In the genomic region with DNA sequence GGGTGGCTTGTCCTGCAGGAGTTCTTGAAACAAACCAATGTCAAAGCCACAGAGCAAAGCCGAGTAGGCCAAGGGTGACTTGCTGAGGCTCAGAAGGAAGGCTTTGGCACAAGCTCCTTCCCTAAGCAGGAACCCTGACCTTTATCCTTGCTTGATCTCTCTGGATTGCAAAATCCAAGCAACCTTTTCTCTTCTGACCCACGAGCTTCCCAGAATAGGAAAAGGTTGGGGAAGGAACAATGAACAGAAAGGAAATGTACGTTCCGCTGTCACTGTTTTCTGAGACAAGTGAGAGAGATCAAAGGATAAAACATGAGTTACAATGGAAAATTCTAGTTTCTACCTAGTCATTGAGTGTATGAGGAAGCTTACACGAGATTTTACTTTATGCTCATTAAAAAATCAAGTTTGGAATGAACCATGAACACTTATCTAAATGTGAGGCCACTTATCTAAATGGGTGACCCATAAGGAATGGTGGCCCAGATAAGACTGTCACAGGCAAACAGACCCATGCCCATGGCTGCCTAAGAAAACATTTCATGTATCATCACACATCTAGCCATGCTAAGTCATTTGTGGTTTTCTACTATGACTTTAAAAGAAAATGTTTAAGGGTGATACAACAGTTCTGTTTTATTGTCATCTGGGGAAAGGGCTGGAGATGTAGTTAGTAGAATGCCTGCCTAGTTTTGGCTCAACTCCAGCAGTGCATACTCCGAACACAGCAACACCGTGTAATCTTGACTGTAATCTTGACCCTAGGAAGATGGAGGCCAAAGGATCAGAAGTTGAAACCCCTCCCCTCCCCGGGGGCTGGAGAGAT, we compare ENCODE assay signal across 11 mouse cellular contexts.
DNase-seq lines count a peak whose midpoint lies in the region.
"Had no signal": no experiment of that assay in that cellular context is flagged by ENCODE, and none has a peak within 500 bp of the region (broad histone marks: within the 10 kb centered on the region; RNA-seq: fewer than 3 reads in every experiment).

No protein-coding gene starts in this region.

- no peak overlapping the region for H3K4me3 ChIP-seq in embryonic facial prominence, embryonic 10.5 days
- H3K4me3 ChIP-seq: erythroblast, embryonic 14.5 days; heart, embryonic 13.5 days had no signal

- H3K36me3 ChIP-seq in embryonic facial prominence, embryonic 10.5 days (replicated peaks) = no peaks in the 10 kb centered on the region
- H3K36me3 ChIP-seq: heart, embryonic 13.5 days had no signal

- H3K9me3 ChIP-seq in embryonic facial prominence, embryonic 10.5 days = no peaks in the 10 kb centered on the region

- DNase-seq in thymus, postnatal 25 days = peak; percentile 29
- DNase-seq in thymus, adult 18-20 months = no peak
- peak; percentile 19 for DNase-seq in c-Kit-positive CD71-positive TER-119-negative erythroid progenitor cells, embryonic 14.5 days (ENCODE audit: low read depth)
- peak; percentile 82 for DNase-seq in kidney, postnatal 14 days
- DNase-seq in yolk sac, embryonic 10.5 days (ENCODE audit: low spot score) = peak; percentile 67
- DNase-seq in ovary, postnatal 36 days (ENCODE audit: low spot score) = no peak
- no peak for DNase-seq in embryonic facial prominence, embryonic 10.5 days (ENCODE audit: low spot score)
- DNase-seq in left cerebral cortex, adult 8-10 months (ENCODE audit: low spot score in 2 of 2) = no peak
- DNase-seq: cerebellum, adult 8-10 months had no signal

- H3K4me1 ChIP-seq in embryonic facial prominence, embryonic 10.5 days = no peaks in the 10 kb centered on the region

- WGBS in embryonic facial prominence, embryonic 10.5 days = 78% methylated on average over 8 of the region's 8 CpGs

- H3K27me3 ChIP-seq in embryonic facial prominence, embryonic 10.5 days (replicated peaks; ENCODE audit: low read depth, poor library complexity, severe bottlenecking) = no peaks in the 10 kb centered on the region
- H3K27me3 ChIP-seq: heart, embryonic 13.5 days had no signal

- no peak overlapping the region for H3K27ac ChIP-seq in embryonic facial prominence, embryonic 10.5 days (replicated peaks)
- H3K27ac ChIP-seq: heart, embryonic 13.5 days had no signal

Comparison
In these comparisons a context has a peak if more than half of its experiments do, and no peak if none do; other contexts are left out.
1. DNase-seq: peak in thymus, postnatal 25 days (single experiment), c-Kit-positive CD71-positive TER-119-negative erythroid progenitor cells, embryonic 14.5 days (single experiment), kidney, postnatal 14 days (single experiment) and yolk sac, embryonic 10.5 days (single experiment); none in thymus, adult 18-20 months (0 of 2), ovary, postnatal 36 days (single experiment), embryonic facial prominence, embryonic 10.5 days (single experiment) and left cerebral cortex, adult 8-10 months (0 of 2).